Mouse (Mus musculus) midbrain, embryonic 13.5 days (tissue): ENCODE data around the gene Fxyd3. TPM values are rescaled to one million over a fixed set of nuclear protein-coding genes. Genes with fewer than 3 reads are reported as not detected.

Source experiments
- ATAC-seq: fragments of 200-750 bp; cut with Nextera tagmentation; 2 replicates; pipeline ENCODE4 v1.8.0; 2017; ENCODE audit warnings: mild to moderate bottlenecking, moderate TSS enrichment, moderate library complexity
- H3K27ac ChIP-seq: fragments of 300-500 bp; sonication (generic); 2 replicates; pipeline ENCODE4 v1.5.1; 2015; ENCODE audit warnings: inconsistent platforms, mild to moderate bottlenecking, moderate library complexity
- H3K27me3 ChIP-seq: fragments of 300-500 bp; sonication (generic); 2 replicates; pipeline ENCODE4 v1.6.1; 2015; ENCODE audit warnings: mild to moderate bottlenecking, inconsistent platforms
- H3K36me3 ChIP-seq: fragments of 300-500 bp; sonication (generic); 2 replicates; pipeline ENCODE4 v1.6.1; 2015; ENCODE audit warnings: mild to moderate bottlenecking, inconsistent platforms
- H3K4me1 ChIP-seq: fragments of 300-500 bp; sonication (generic); replicated peaks from 2 replicates; pipeline ENCODE4 v1.6.1; 2015; ENCODE audit warnings: inconsistent platforms
- H3K4me2 ChIP-seq: fragments of 300-500 bp; sonication (generic); replicated peaks from 2 replicates; pipeline ENCODE4 v1.6.1; 2015; ENCODE audit warnings: moderate library complexity, mild to moderate bottlenecking, inconsistent platforms
- H3K4me3 ChIP-seq: fragments of 300-500 bp; sonication (generic); replicated peaks from 2 replicates; pipeline ENCODE4 v1.5.1; 2015; ENCODE audit warnings: mild to moderate bottlenecking, inconsistent platforms
- H3K9ac ChIP-seq: fragments of 300-500 bp; sonication (generic); replicated peaks from 2 replicates; pipeline ENCODE4 v1.6.1; 2015; ENCODE audit warnings: mild to moderate bottlenecking, inconsistent platforms
- H3K9me3 ChIP-seq: fragments of 300-500 bp; sonication (generic); 2 replicates; pipeline ENCODE4 v1.6.1; 2016; ENCODE audit warnings: mild to moderate bottlenecking, inconsistent platforms
- WGBS: fragments of 180-500 bp; shearing (Covaris S2); methylation state at CpG from one replicate; pipeline ENCODE4 v1.1.7; 2015; 5-methylcytosine and 5-hydroxymethylcytosine counted together
- polyA plus RNA-seq: library from polyadenylated mRNA; unstranded; fragments of >200 nt; fragmentation: Nextera tagmentation; extraction: Ambion mirVana; gene quantifications from 2 replicates; pipeline ENCODE4 v1.2.1, GENCODE M21; 2015

Fxyd3 gene
- polyA plus RNA-seq: 0.47 TPM in 1 of 2 replicates, not detected in the other

GRCm38 (mm10) chr7:31076492-31076891, at the start of gene Fxyd3:
Gene Fxyd3 (minus strand): TSS chr7:31076704.
- H3K27me3 ChIP-seq: no peaks in the 10 kb centered on the region
- no peak within 1 kb of the TSS for H3K4me2 ChIP-seq
- no peak within 1 kb of the TSS for H3K9ac ChIP-seq
- 63% methylated on average over 5 of the region's 5 CpGs for WGBS
- ATAC-seq: no peak
- no peaks in the 10 kb centered on the region for H3K36me3 ChIP-seq
- no peaks in the 10 kb centered on the region for H3K9me3 ChIP-seq
- no peak within 1 kb of the TSS for H3K4me3 ChIP-seq
- no peaks in the 10 kb centered on the region for H3K4me1 ChIP-seq
- H3K27ac ChIP-seq: no peak within 1 kb of the TSS

GRCm38 (mm10) chr7:31125116-31125515, 48.6 kb upstream of the Fxyd3 start:
- no peak overlapping the region for H3K9ac ChIP-seq
- no peak overlapping the region for H3K27ac ChIP-seq
- no peak overlapping the region for H3K4me2 ChIP-seq
- 84% methylated on average over 13 of the region's 13 CpGs for WGBS
- peaks cover 22% of the 10 kb centered on the region for H3K36me3 ChIP-seq
- H3K9me3 ChIP-seq: no peaks in the 10 kb centered on the region
- H3K4me3 ChIP-seq: no peak overlapping the region
- H3K27me3 ChIP-seq: peaks cover 50% of the 10 kb centered on the region
- H3K4me1 ChIP-seq: peaks cover 16% of the 10 kb centered on the region
- no peak for ATAC-seq

- no peaks in the 10 kb centered on the region for H3K9me3 ChIP-seq
- no peak overlapping the region for H3K4me3 ChIP-seq
- no peak for ATAC-seq
- peaks cover 16% of the 10 kb centered on the region for H3K4me1 ChIP-seq
- no peak overlapping the region for H3K27ac ChIP-seq
- H3K9ac ChIP-seq: no peak overlapping the region
- H3K27me3 ChIP-seq: peaks cover 50% of the 10 kb centered on the region
- no peak overlapping the region for H3K4me2 ChIP-seq
- WGBS: 89% methylated on average over 5 of the region's 5 CpGs
- H3K36me3 ChIP-seq: peaks cover 15% of the 10 kb centered on the region
Measured at GRCm38 (mm10) chr7:31124381-31124780, 47.9 kb upstream of the Fxyd3 start.

GRCm38 (mm10) chr7:31123697-31124096, 47.2 kb upstream of the Fxyd3 start:
- no peak overlapping the region for H3K27ac ChIP-seq
- no peak for ATAC-seq
- no peaks in the 10 kb centered on the region for H3K9me3 ChIP-seq
- 83% methylated on average over 3 of the region's 3 CpGs for WGBS
- H3K9ac ChIP-seq: no peak overlapping the region
- H3K4me3 ChIP-seq: no peak overlapping the region
- H3K4me2 ChIP-seq: no peak overlapping the region
- H3K4me1 ChIP-seq: peaks cover 16% of the 10 kb centered on the region
- H3K36me3 ChIP-seq: peaks cover 8% of the 10 kb centered on the region
- H3K27me3 ChIP-seq: peaks cover 48% of the 10 kb centered on the region

GRCm38 (mm10) chr7:31122641-31123631, 46.4 kb upstream of the Fxyd3 start:
- peaks cover 41% of the 10 kb centered on the region for H3K27me3 ChIP-seq
- no peak overlapping the region for H3K4me2 ChIP-seq
- ATAC-seq: no peak
- H3K36me3 ChIP-seq: peaks cover under 1% of the 10 kb centered on the region; the same call in 1 of the 2 replicates
- no peak overlapping the region for H3K4me3 ChIP-seq
- H3K27ac ChIP-seq: no peak overlapping the region
- WGBS: 89% methylated on average over 16 of the region's 16 CpGs
- H3K9ac ChIP-seq: no peak overlapping the region
- H3K9me3 ChIP-seq: no peaks in the 10 kb centered on the region
- peaks cover 16% of the 10 kb centered on the region for H3K4me1 ChIP-seq

- Histone ChIP-seq H3K9me3 (no peaks in the 10 kb centered on the region), H3K4me2 (no peak overlapping the region), H3K4me1 (no peaks in the 10 kb centered on the region; the same call in 1 of the 2 replicates), H3K27me3 (peaks cover 19% of the 10 kb centered on the region; the same call in 1 of the 2 replicates), H3K27ac (no peak overlapping the region), H3K36me3 (no peaks in the 10 kb centered on the region), H3K4me3 (no peak overlapping the region), H3K9ac (no peak overlapping the region)
- no peak for ATAC-seq
- 91% methylated on average over 5 of the region's 5 CpGs for WGBS
Measured at GRCm38 (mm10) chr7:31119556-31119955, 43.1 kb upstream of the Fxyd3 start.

GRCm38 (mm10) chr7:31118486-31118885, 42.0 kb upstream of the Fxyd3 start:
- no peak for ATAC-seq
- H3K4me3 ChIP-seq: no peak overlapping the region
- no peaks in the 10 kb centered on the region; the same call in 1 of the 2 replicates for H3K4me1 ChIP-seq
- no peak overlapping the region for H3K9ac ChIP-seq
- H3K4me2 ChIP-seq: no peak overlapping the region
- no peaks in the 10 kb centered on the region for H3K36me3 ChIP-seq
- peaks cover 11% of the 10 kb centered on the region; the same call in 1 of the 2 replicates for H3K27me3 ChIP-seq
- no peaks in the 10 kb centered on the region for H3K9me3 ChIP-seq
- 80% methylated on average over 7 of the region's 7 CpGs for WGBS
- H3K27ac ChIP-seq: no peak overlapping the region

GRCm38 (mm10) chr7:31117465-31117864, 41.0 kb upstream of the Fxyd3 start:
- ATAC-seq: no peak
- Histone ChIP-seq H3K9ac (no peak overlapping the region), H3K36me3 (no peaks in the 10 kb centered on the region), H3K9me3 (no peaks in the 10 kb centered on the region), H3K27ac (no peak overlapping the region), H3K4me1 (no peaks in the 10 kb centered on the region; the same call in 1 of the 2 replicates), H3K4me2 (no peak overlapping the region), H3K27me3 (0 out of 2 replicates have a peak, but pooled peaks cover 11% of the 10 kb centered on the region), H3K4me3 (no peak overlapping the region)
- 83% methylated on average over 11 of the region's 11 CpGs for WGBS

- no peaks in the 10 kb centered on the region for H3K9me3 ChIP-seq
- H3K27me3 ChIP-seq: 0 out of 2 replicates have a peak, but pooled peaks cover 11% of the 10 kb centered on the region
- no peak overlapping the region for H3K4me3 ChIP-seq
- H3K27ac ChIP-seq: no peak overlapping the region
- peak; percentile 60; the same call in 1 of the 2 replicates for ATAC-seq
- no peak overlapping the region for H3K4me2 ChIP-seq
- 39% methylated on average over 16 of the region's 16 CpGs for WGBS
- no peaks in the 10 kb centered on the region; the same call in 1 of the 2 replicates for H3K4me1 ChIP-seq
- H3K36me3 ChIP-seq: no peaks in the 10 kb centered on the region
- peak overlapping the region; percentile 16; the same call in 1 of the 2 replicates for H3K9ac ChIP-seq
Measured at GRCm38 (mm10) chr7:31116721-31117145, 40.2 kb upstream of the Fxyd3 start.

GRCm38 (mm10) chr7:31115587-31116043, 39.1 kb upstream of the Fxyd3 start:
- Histone ChIP-seq H3K9ac (no peak overlapping the region), H3K4me1 (no peaks in the 10 kb centered on the region; the same call in 1 of the 2 replicates), H3K27me3 (0 out of 2 replicates have a peak, but pooled peaks cover 11% of the 10 kb centered on the region), H3K4me3 (no peak overlapping the region), H3K27ac (no peak overlapping the region), H3K36me3 (no peaks in the 10 kb centered on the region), H3K9me3 (no peaks in the 10 kb centered on the region), H3K4me2 (no peak overlapping the region)
- 34% methylated on average over 17 of the region's 17 CpGs for WGBS
- ATAC-seq: no peak

- Histone ChIP-seq H3K27me3 (0 out of 2 replicates have a peak, but pooled peaks cover 11% of the 10 kb centered on the region), H3K9ac (no peak within 1 kb of the TSS), H3K27ac (no peak within 1 kb of the TSS), H3K4me2 (no peak within 1 kb of the TSS), H3K9me3 (no peaks in the 10 kb centered on the region), H3K4me3 (no peak within 1 kb of the TSS), H3K4me1 (no peaks in the 10 kb centered on the region; the same call in 1 of the 2 replicates), H3K36me3 (no peaks in the 10 kb centered on the region)
- WGBS: 16% methylated on average over 15 of the region's 15 CpGs
- ATAC-seq: no peak
Measured at GRCm38 (mm10) chr7:31115182-31115581, 38.7 kb upstream of the Fxyd3 start, which contains the start of gene Hpn. Gene Hpn (minus strand): TSS chr7:31115290.

GRCm38 (mm10) chr7:31114646-31115045, 38.1 kb upstream of the Fxyd3 start:
- Histone ChIP-seq H3K27ac (no peak overlapping the region), H3K27me3 (0 out of 2 replicates have a peak, but pooled peaks cover 11% of the 10 kb centered on the region), H3K4me1 (no peaks in the 10 kb centered on the region; the same call in 1 of the 2 replicates), H3K4me2 (no peak overlapping the region), H3K9ac (no peak overlapping the region), H3K9me3 (no peaks in the 10 kb centered on the region), H3K4me3 (no peak overlapping the region), H3K36me3 (no peaks in the 10 kb centered on the region)
- ATAC-seq: no peak
- 49% methylated on average over 10 of the region's 10 CpGs for WGBS
